8 mouse cellular contexts compared by ENCODE assay signal in the genomic region with DNA sequence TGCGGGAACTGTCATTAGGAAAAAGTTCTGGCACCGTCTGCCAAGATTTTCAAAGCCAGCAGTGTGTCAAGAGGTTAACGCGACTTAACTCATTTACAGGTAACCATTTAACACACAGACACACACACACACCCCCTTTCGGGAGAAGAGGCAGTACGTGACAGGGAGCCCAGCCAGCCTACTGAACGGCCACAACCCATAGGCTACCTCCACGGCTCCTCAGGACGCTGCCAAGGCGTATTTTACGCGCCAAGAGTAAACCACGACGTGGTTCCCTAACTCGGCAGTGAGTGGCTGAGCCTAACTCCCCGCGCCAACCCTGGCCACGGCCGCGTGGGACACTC. TPM values are rescaled to one million over a fixed set of nuclear protein-coding genes. Genes with fewer than 3 reads are reported as not detected.
DNase-seq lines count a peak whose midpoint lies in the region; ATAC-seq lines count a peak whose summit lies in the region.

No protein-coding gene starts in this region.

- H3K4me1 ChIP-seq in neural tube, embryonic 11.5 days (ENCODE audit: control insufficient read depth, insufficient read depth, low read length): peaks cover 20% of the 10 kb centered on the region
- peaks cover 34% of the 10 kb centered on the region for H3K4me1 ChIP-seq in liver, embryonic 11.5 days (replicated peaks; ENCODE audit: control insufficient read depth, insufficient read depth, low read length)

- WGBS in neural tube, embryonic 11.5 days: 0% methylated on average over 20 of the region's 20 CpGs
- 0% methylated on average over 20 of the region's 20 CpGs for WGBS in liver, embryonic 11.5 days

- peak overlapping the region; percentile 98 for H3K9ac ChIP-seq in neural tube, embryonic 11.5 days (ENCODE audit: low read length)
- peak overlapping the region; percentile 100 for H3K9ac ChIP-seq in liver, embryonic 11.5 days (ENCODE audit: low read depth, low read length)

- peak overlapping the region; percentile 97 for H3K4me2 ChIP-seq in neural tube, embryonic 11.5 days (ENCODE audit: low read depth)
- H3K4me2 ChIP-seq in liver, embryonic 11.5 days: peak overlapping the region; percentile 95

- H3K9me3 ChIP-seq in neural tube, embryonic 11.5 days (ENCODE audit: control insufficient read depth, low read length): no peaks in the 10 kb centered on the region
- H3K9me3 ChIP-seq in liver, embryonic 11.5 days (ENCODE audit: control insufficient read depth, low read length): no peaks in the 10 kb centered on the region

- DNase-seq in adrenal gland, adult 2 months: peak; percentile 20
- no peak for DNase-seq in adrenal gland, postnatal 36 days
- no peak for DNase-seq in neural tube, embryonic 11.5 days (ENCODE audit: low spot score)
- DNase-seq in neural tube, embryonic 10.5 days (ENCODE audit: extremely low spot score, low spot score): no peak
- DNase-seq in liver, embryonic 11.5 days (ENCODE audit: low spot score): no peak
- DNase-seq in yolk sac, embryonic 10.5 days (ENCODE audit: low spot score): peak; percentile 41
- DNase-seq in layer of hippocampus, postnatal 25 days (ENCODE audit: extremely low spot score in 1 of 2, low spot score in 1 of 2): no peak
- no peak for DNase-seq in layer of hippocampus, adult 18-20 months (ENCODE audit: low spot score in 2 of 2)

- H3K27ac ChIP-seq in neural tube, embryonic 11.5 days (ENCODE audit: low read depth, low read length): peak overlapping the region; percentile 79
- peak overlapping the region; percentile 91 for H3K27ac ChIP-seq in liver, embryonic 11.5 days (ENCODE audit: low read depth, low read length)

- peak overlapping the region; percentile 91 for H3K4me3 ChIP-seq in neural tube, embryonic 11.5 days (ENCODE audit: low read depth, low read length)
- H3K4me3 ChIP-seq in liver, embryonic 11.5 days (ENCODE audit: low read depth, low read length): peak overlapping the region; percentile 100

- no peaks in the 10 kb centered on the region for H3K27me3 ChIP-seq in neural tube, embryonic 11.5 days (ENCODE audit: control insufficient read depth, insufficient read depth, low read length)
- H3K27me3 ChIP-seq in liver, embryonic 11.5 days (replicated peaks; ENCODE audit: control insufficient read depth, insufficient read depth, low read length): no peaks in the 10 kb centered on the region

- H3K36me3 ChIP-seq in neural tube, embryonic 11.5 days (ENCODE audit: control insufficient read depth, insufficient read depth, low read length): peaks cover 26% of the 10 kb centered on the region
- H3K36me3 ChIP-seq in liver, embryonic 11.5 days (ENCODE audit: control insufficient read depth, insufficient read depth, low read length): peaks cover 63% of the 10 kb centered on the region

- ATAC-seq in neural tube, embryonic 11.5 days (ENCODE audit: insufficient read depth, low FRiP score, low TSS enrichment): no peak; the same call in 1 of the 2 replicates
- ATAC-seq in liver, embryonic 11.5 days (replicated peaks; ENCODE audit: low FRiP score): peak; percentile 26

RNA-seq across cellular contexts. Expression of a gene that starts 0.5 kb away (rescaled TPM):
- total RNA-seq in adrenal gland, adult 2 months (2021): 100 to 1,000 TPM; 473 to 973 TPM
- 23.1 and 29.7 TPM in 2 replicates for polyA plus RNA-seq in adrenal gland, adult 2 months (2012; rRNA removed)
- 100 to 1,000 TPM; 826 to 831 TPM for total RNA-seq in adrenal gland, postnatal 36 days (2021)
- polyA plus RNA-seq in neural tube, embryonic 11.5 days (2014; fragmentation: Nextera tagmentation; extraction: Ambion mirVana): 596 and 656 TPM in 2 replicates
- 865 and 937 TPM in 2 replicates for polyA plus RNA-seq in liver, embryonic 11.5 days (2014; fragmentation: Nextera tagmentation; extraction: Ambion mirVana)
- total RNA-seq in layer of hippocampus, postnatal 25 days (2021): 100 to 1,000 TPM; 374 to 432 TPM
- 100 to 1,000 TPM; 397 to 411 TPM for total RNA-seq in layer of hippocampus, adult 18-20 months (2021)

RNA-seq across cellular contexts. Expression of a gene that starts 14.0 kb away (rescaled TPM):
- 100 to 1,000 TPM; 114 to 211 TPM for total RNA-seq in adrenal gland, adult 2 months (2021)
- polyA plus RNA-seq in adrenal gland, adult 2 months (2012; rRNA removed): 22.8 and 30.3 TPM in 2 replicates
- 100 to 1,000 TPM; 179 to 182 TPM for total RNA-seq in adrenal gland, postnatal 36 days (2021)
- 417 and 421 TPM in 2 replicates for polyA plus RNA-seq in neural tube, embryonic 11.5 days (2014; fragmentation: Nextera tagmentation; extraction: Ambion mirVana)
- 279 and 288 TPM in 2 replicates for polyA plus RNA-seq in liver, embryonic 11.5 days (2014; fragmentation: Nextera tagmentation; extraction: Ambion mirVana)
- total RNA-seq in layer of hippocampus, postnatal 25 days (2021): 100 to 1,000 TPM; 275 to 286 TPM
- total RNA-seq in layer of hippocampus, adult 18-20 months (2021): 100 to 1,000 TPM; 277 to 287 TPM

Comparison
In these comparisons a context has a peak if more than half of its experiments do, and no peak if none do; other contexts are left out.
1. DNase-seq: peak in adrenal gland, adult 2 months (single experiment) and yolk sac, embryonic 10.5 days (single experiment); none in adrenal gland, postnatal 36 days (0 of 2), neural tube, embryonic 11.5 days (single experiment), neural tube, embryonic 10.5 days (single experiment), liver, embryonic 11.5 days (single experiment), layer of hippocampus, postnatal 25 days (0 of 2) and layer of hippocampus, adult 18-20 months (0 of 2).